Mouse (Mus musculus): ENCODE data around the gene Kri1.
"Not testable (repeated sequence)": the region's sequence is repeated elsewhere in the genome, so short reads cannot be mapped to it uniquely, and the experiment has no call there.

Gene Kri1

GRCm38 (mm10) chr9:21273520-21274228, 14.1 kb downstream of the Kri1 start:
- DNase-seq, result no peak

DNA sequence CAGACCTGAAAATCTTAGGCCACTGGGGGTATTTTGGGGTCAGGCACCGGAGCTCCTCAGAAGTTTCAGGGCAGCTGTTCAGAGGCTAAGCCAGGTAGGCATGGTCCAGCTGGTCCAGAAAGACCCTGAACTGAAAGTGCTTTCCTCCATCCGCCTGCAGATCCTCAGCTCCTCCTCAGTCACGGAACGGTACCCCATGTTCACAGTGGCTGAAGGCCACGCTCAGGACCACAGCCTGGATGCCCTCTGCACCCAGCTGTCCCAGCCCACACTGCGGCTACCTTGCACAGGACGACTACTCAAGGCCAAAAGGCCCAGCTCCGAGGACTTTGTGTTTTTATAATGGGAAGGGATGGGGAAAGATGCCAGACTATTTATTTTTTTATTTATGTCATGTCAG, 14.7 kb downstream of the Kri1 start:
- no peak for DNase-seq

- DNase-seq, result no peak
Observed at GRCm38 (mm10) chr9:21272391-21272790, 15.4 kb downstream of the Kri1 start.

GRCm38 (mm10) chr9:21269590-21269989, 18.2 kb downstream of the Kri1 start:
- not testable (repeated sequence) for DNase-seq

- DNase-seq, result no peak
Observed at GRCm38 (mm10) chr9:21268305-21268704, 19.5 kb downstream of the Kri1 start.

DNA sequence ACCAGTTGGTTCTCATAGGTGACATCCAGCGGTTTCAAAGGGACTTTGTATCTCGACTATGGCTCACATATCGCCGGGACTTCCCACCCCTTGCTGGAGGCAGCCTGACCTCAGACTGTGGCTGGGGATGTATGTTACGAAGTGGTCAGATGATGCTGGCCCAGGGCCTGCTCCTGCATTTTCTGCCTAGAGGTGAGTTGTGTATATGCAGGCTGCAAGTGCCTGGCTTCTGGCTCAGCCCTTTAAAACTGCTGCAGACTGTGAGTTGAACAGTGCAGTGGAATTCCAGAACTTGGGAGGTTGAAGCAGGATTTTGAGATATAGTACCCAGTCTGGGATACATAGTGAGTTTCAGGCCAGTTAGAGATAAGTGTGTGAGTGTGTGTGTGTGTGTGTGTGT, 20.9 kb downstream of the Kri1 start:
- DNase-seq, result no peak

GRCm38 (mm10) chr9:21265611-21266010, 22.2 kb downstream of the Kri1 start:
- DNase-seq, result peak; percentile 50 to 56

GRCm38 (mm10) chr9:21265000-21265561, 22.7 kb downstream of the Kri1 start, which contains the start of gene Atg4d:
Gene Atg4d, plus strand, starts transcription at chr9:21265293.
- peak; percentile 98 to 99 for DNase-seq

- DNase-seq, result no peak
Observed at GRCm38 (mm10) chr9:21264272-21264999, 23.3 kb downstream of the Kri1 start.

DNA sequence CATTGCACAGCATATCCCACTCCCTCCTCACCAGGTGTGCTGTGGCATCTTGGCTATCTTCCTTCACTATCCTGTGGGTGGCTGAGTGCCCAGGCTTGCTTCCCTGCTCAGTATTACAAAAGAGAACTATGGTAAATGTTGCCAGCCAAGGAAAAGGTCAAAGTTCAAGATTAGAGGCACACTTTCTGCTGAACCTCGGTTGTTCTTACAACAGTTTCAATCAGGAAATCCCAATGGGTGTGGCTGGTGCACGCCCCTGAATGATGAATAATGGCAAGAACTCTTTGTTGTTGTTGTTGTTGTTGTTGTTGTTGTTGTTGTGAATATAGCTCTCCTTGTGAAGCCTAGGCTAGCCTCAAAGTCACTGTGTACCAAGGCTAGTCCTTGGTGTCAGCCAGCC, 25.9 kb downstream of the Kri1 start:
- DNase-seq, result no peak

- DNase-seq, result no peak
Observed at GRCm38 (mm10) chr9:21260491-21261040, 27.2 kb downstream of the Kri1 start.

DNA sequence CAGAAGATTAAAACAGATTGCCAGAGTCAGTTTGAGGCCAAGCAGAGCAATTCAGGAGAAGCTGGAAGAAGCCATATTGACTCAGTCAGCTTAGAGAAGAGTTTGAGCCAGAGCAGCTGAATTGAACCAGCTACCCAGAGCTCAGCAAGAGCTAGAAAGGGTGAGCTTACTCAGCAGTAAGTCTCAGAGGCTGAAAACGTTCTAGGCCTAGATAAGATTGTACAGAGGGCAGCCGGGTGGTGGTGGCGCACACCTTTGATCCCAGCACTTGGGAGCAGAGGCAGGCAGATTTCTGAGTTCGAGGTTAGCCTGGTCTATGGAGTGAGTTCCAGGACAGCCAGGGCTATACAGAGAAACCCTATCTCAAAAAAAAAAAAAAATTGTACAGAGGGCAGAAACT, 31.4 kb downstream of the Kri1 start:
- DNase-seq, result not testable (repeated sequence)

- DNase-seq, result no peak
Observed at GRCm38 (mm10) chr9:21254690-21255089, 33.1 kb downstream of the Kri1 start.

DNA sequence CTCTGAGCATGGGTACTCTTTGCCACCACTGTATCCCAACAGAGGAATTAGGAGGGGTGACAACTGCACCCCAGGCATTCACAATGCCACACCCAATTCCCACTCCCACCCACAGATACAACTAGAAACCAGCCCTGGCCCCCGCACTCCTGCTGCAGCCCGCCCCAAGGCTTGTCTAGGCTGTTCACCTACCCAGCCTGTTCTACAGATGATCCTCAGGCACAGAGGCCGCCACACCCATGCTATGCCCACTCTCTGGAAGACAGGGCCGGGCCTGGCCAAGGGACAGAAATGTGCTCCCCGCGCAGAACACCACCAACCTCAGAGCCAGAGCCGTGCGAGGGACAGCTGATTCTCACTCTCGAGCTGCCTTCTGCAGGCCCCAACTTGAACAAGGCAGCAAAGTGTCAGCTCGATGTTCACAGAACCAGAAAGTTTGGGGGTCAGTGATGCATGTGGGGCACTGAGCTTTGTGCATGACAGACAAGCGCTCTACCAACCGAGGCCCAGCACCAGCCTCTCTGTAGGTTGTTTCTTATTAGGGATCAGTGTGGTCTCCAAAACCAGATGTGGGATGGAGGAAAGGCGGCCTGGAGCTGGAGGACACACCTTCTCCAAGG, 36.5 kb downstream of the Kri1 start:
- DNase-seq, result no peak

DNA sequence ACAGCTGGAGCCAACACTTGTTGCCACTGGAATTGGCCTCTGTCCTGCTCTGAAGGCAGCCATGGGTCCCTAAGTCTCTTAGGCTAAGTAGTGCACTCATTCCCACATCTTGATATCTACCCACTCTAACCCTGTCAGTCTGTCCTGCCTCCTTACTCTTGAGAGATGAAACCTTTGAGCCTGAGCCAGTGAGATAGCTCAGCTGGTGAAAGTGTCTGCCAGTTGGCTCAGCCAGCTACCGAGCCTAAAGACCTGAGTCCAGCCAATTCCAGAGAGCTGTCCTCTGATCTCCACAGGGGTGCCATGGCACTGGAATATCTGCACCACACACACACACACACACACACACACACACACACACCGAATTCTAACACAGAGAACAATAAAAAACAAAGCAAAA, 37.3 kb downstream of the Kri1 start:
- DNase-seq, result no peak

- DNase-seq, result no peak
Observed at GRCm38 (mm10) chr9:21249629-21250508, 37.9 kb downstream of the Kri1 start.

DNA sequence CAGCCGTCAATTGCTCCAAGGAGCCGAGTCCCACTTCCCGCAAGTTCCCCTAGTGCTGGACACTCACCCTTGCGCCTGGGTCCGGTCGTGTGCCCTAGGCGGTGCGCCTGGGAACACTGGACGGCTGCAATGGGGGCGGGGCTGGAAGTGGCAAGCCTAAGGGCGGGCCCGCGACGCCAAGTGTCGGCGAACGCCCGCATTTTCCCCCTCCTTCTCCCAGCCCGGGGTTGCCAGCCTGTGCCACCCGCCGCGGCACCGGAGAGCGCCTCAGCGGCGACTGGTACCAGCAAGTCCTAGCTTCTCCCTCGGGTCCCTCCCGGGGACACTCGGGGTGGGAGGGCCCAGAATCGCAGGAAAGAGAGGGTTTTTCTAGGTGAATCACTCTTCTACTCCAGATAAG, 39.4 kb downstream of the Kri1 start, which contains the start of gene S1pr5:
S1pr5 (minus strand) TSS at position 118 of the 400 bp plus-strand sequence.
- peak; percentile 55 to 69 for DNase-seq

DNA sequence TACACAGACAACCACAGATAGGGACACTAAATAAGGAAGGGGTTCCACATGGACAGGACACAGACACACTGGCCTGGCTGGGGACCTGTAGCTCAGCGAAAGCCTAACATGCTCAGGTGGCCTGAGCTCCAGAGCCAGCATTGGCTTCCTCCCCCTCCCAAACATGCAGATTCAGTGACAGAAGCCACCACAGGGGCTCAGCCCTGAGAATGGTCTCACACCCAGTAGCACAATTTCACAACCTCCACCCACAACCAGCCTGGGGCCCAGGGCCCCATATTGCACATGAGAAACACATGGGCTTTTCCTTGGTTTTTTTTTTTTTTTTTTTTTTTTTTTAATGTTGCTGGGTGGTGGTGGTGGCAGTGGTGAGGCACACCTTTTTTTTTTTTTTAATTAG, 41.4 kb downstream of the Kri1 start:
- no peak for DNase-seq

DNA sequence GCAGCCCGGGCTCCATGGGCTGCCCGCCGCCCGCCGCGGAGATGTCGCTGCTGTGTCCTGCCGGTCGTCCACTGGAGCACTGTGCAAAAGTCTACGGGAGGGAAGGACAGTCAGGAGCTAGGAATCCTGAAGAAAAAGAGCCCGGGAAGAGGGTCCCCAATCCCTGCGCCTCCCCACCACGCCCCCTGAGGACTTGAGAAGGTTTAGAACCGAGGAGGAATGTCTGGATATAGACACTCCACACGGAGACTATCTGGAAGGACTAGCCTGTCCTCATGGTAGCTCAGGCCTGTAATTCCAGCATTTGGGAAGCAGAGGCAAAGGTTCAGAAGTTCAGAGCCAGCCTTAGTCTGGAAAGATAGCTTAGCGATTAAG, 42.7 kb downstream of the Kri1 start:
- DNase-seq, result no peak

DNA sequence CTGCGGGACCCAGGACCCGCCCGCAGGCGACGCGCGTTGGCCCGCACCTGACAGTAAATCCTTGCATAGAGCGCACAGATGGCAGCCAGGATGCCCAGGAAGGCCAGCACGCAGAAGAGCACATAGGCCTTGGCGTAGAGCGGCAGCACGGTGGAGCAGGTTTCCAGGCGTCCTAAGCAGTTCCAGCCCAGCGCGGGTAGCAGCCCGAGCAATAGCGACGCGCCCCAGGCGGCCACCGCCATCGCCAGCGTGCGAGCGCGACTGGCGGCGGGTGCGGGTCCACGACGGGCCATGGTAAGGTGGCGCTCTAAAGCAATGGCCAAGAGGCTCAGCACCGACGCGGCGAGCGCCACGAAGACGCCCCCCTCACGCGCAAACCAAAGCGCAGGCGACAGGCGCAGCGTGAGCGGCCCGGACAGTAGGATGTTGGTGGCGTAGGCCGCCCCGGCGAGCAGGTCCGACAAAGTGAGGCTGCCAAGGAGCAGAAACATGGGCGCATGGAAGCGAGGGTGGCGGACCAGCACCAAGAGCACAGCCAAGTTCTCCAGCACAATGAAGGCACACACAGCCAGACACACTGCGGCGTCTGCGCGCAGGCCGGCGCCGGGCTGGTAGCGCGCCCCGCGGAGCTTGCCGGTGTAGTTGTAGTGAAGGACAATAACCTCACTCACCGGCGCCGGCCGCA, 43.2 kb downstream of the Kri1 start:
- DNase-seq, result peak; percentile 44 to 59

GRCm38 (mm10) chr9:21243826-21244427, 43.8 kb downstream of the Kri1 start:
- peak in 1 of 2 experiments; percentile 36 for DNase-seq
